35 mouse cellular contexts compared by ENCODE assay signal in genomic region chr14:17655084-17655483, GRCm38 (mm10).
"Had no signal": no experiment of that assay in that cellular context is flagged by ENCODE, and none has a peak within 500 bp of the region (broad histone marks: within the 10 kb centered on the region; RNA-seq: fewer than 3 reads in every experiment).

No protein-coding gene starts in this region.

- H3K9ac ChIP-seq: heart, embryonic 12.5 days; heart, embryonic 13.5 days; heart, embryonic 15.5 days; hindbrain, embryonic 12.5 days; hindbrain, embryonic 13.5 days; hindbrain, embryonic 14.5 days; hindbrain, embryonic 15.5 days; intestine, embryonic 15.5 days; kidney, embryonic 15.5 days had no signal

- H3K4me2 ChIP-seq: heart, embryonic 11.5 days; heart, embryonic 12.5 days; heart, embryonic 13.5 days; heart, embryonic 15.5 days; hindbrain, embryonic 12.5 days; hindbrain, embryonic 13.5 days; hindbrain, embryonic 14.5 days; hindbrain, embryonic 15.5 days; intestine, embryonic 15.5 days; kidney, embryonic 15.5 days had no signal

- H3K27me3 ChIP-seq: heart, embryonic 12.5 days; heart, embryonic 15.5 days; hindbrain, embryonic 15.5 days; intestine, embryonic 15.5 days had no signal

- ATAC-seq: hindbrain, embryonic 16.5 days; hindbrain, postnatal 0 days; inflammation-experienced regulatory T-cells, adult 6 months; intestine, embryonic 15.5 days; intestine, embryonic 16.5 days; intestine, postnatal 0 days had no signal

- H3K27ac ChIP-seq: heart, embryonic 10.5 days; heart, embryonic 13.5 days; heart, embryonic 15.5 days; hindbrain, embryonic 10.5 days; hindbrain, embryonic 12.5 days; hindbrain, embryonic 13.5 days; hindbrain, embryonic 14.5 days; hindbrain, embryonic 15.5 days; hindbrain, postnatal 0 days; intestine, embryonic 15.5 days; kidney, embryonic 15.5 days; kidney, postnatal 0 days; layer of hippocampus, adult 2 months had no signal

- H3K4me3 ChIP-seq: heart, embryonic 10.5 days; heart, embryonic 12.5 days; heart, embryonic 13.5 days; heart, embryonic 15.5 days; hindbrain, embryonic 10.5 days; hindbrain, embryonic 12.5 days; hindbrain, embryonic 13.5 days; hindbrain, embryonic 15.5 days; intestine, embryonic 15.5 days; kidney, embryonic 15.5 days; layer of hippocampus, adult 2 months had no signal

- DNase-seq: heart, postnatal 10 days; heart, postnatal 14 days; heart, postnatal 36 days; heart, postnatal 4 days; kidney, adult 11 months; kidney, adult 18-20 months; kidney, adult 2 months; kidney, adult 8-10 months; kidney, adult 9 months; kidney, postnatal 10 days; kidney, postnatal 14 days; kidney, postnatal 25 days; kidney, postnatal 36 days; kidney, postnatal 4 days; layer of hippocampus, adult 9-11 months; layer of hippocampus, postnatal 36 days had no signal

- H3K9me3 ChIP-seq: heart, embryonic 10.5 days; heart, embryonic 13.5 days; heart, embryonic 15.5 days; hindbrain, embryonic 10.5 days; hindbrain, embryonic 13.5 days; hindbrain, embryonic 15.5 days; intestine, embryonic 15.5 days; kidney, embryonic 15.5 days had no signal

- H3K36me3 ChIP-seq: heart, embryonic 10.5 days; heart, embryonic 12.5 days; heart, embryonic 13.5 days; heart, embryonic 15.5 days; hindbrain, embryonic 10.5 days; hindbrain, embryonic 12.5 days; hindbrain, embryonic 13.5 days; hindbrain, embryonic 15.5 days; intestine, embryonic 15.5 days; kidney, embryonic 15.5 days had no signal
